ENCODE assay signal across 19 mouse cellular contexts in the genomic region with DNA sequence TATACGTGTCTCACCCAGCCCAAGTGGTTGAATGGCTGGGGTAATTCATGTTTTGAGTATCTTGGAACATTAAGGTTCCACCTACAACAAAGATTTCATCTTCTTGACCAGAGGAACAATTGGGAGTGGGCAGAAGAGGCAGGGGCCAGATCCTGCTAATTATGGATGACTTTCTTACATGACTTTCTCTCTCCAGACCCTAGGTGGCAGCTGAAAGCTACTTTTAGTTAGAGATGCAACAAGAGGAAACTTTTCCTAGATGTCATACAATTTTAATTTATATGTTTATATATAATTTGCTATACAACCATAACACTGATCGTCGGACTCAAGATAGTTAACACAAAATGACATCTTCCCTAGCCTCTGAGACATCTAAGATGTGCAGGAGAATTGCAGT. TPM values are rescaled to one million over a fixed set of nuclear protein-coding genes. Genes with fewer than 3 reads are reported as not detected.
DNase-seq lines count a peak whose midpoint lies in the region; ATAC-seq and TF ChIP-seq lines count a peak whose summit lies in the region.
"Had no signal": no experiment of that assay in that cellular context is flagged by ENCODE, and none has a peak within 500 bp of the region (broad histone marks: within the 10 kb centered on the region; RNA-seq: fewer than 3 reads in every experiment).

No protein-coding gene starts in this region.

- DNase-seq in heart, postnatal 0 days (ENCODE audit: low spot score) = no peak
- DNase-seq in heart, postnatal 36 days = no peak
- DNase-seq in lung, embryonic 14.5 days = no peak
- DNase-seq in lung, postnatal 25 days (ENCODE audit: low spot score) = no peak
- no peak for DNase-seq in CH12.LX (ENCODE audit: extremely low read depth)
- DNase-seq in naive thymus-derived CD4-positive, alpha-beta T cell, adult 2 months (ENCODE audit: low read depth) = peak; percentile 21
- no peak for DNase-seq in ovary, postnatal 10 days (ENCODE audit: low spot score)
- DNase-seq: cerebellum, adult 2 months; gastrocnemius, postnatal 10 days; heart, adult 11 months; kidney, adult 9 months; kidney, postnatal 4 days; lung, postnatal 10 days; thymus, postnatal 4 days had no signal

- dilution Hi-C loops in CH12.LX (cut with MboI; ENCODE audit: extremely low pct_ligation_motif_present, extremely low pct_unique_long_range_greater_than_20kb, low sequenced_read_pairs) = no loop called here

- ATAC-seq in heart, postnatal 0 days (ENCODE audit: insufficient read depth, low read depth) = no peak
- ATAC-seq in lung, embryonic 14.5 days (ENCODE audit: insufficient read depth) = no peak

- H3K4me1 ChIP-seq in heart, postnatal 0 days (ENCODE audit: control insufficient read depth, insufficient read depth) = no peaks in the 10 kb centered on the region
- H3K4me1 ChIP-seq in lung, embryonic 14.5 days (ENCODE audit: insufficient read depth) = no peaks in the 10 kb centered on the region
- H3K4me1 ChIP-seq in CH12.LX (ENCODE audit: control insufficient read depth in 1 of 2, insufficient read depth in 2 of 2) = no peaks in the 10 kb centered on the region
- H3K4me1 ChIP-seq: limb, embryonic 13.5 days had no signal

- H3K27me3 ChIP-seq in heart, postnatal 0 days (ENCODE audit: control insufficient read depth, insufficient read depth, low read length) = no peaks in the 10 kb centered on the region
- H3K27me3 ChIP-seq in lung, embryonic 14.5 days (ENCODE audit: insufficient read depth, low read length) = 0 out of 2 replicates have a peak, but pooled peaks cover 3% of the 10 kb centered on the region
- H3K27me3 ChIP-seq in CH12.LX (replicated peaks) = peaks cover 2% of the 10 kb centered on the region

- peak; percentile 52 for TF ChIP-seq RAD21 in CH12.LX (IDR thresholded peaks at IDR 0.05; ENCODE audit: low read depth, low read length)

- no peaks in the 10 kb centered on the region for H3K36me3 ChIP-seq in heart, postnatal 0 days (replicated peaks; ENCODE audit: control insufficient read depth, insufficient read depth, low read length)
- no peaks in the 10 kb centered on the region for H3K36me3 ChIP-seq in lung, embryonic 14.5 days (ENCODE audit: insufficient read depth)
- no peaks in the 10 kb centered on the region for H3K36me3 ChIP-seq in CH12.LX (replicated peaks in 1 of 2; ENCODE audit: control insufficient read depth in 1 of 2, insufficient read depth in 1 of 2, low read length in 1 of 2)
- H3K36me3 ChIP-seq: embryonic facial prominence, embryonic 10.5 days; limb, embryonic 13.5 days had no signal

- peak; percentile 23; the same call in 1 of the 2 replicates for TF ChIP-seq CTCF in heart, postnatal 0 days (IDR thresholded peaks at IDR 0.05; ENCODE audit: low read depth)
- 0 out of 2 replicates have a peak, but pooled peaks have one; percentile 9 for TF ChIP-seq CTCF in lung, embryonic 14.5 days (IDR thresholded peaks at IDR 0.05; ENCODE audit: low read depth)
- TF ChIP-seq CTCF in CH12.LX (conservative IDR thresholded peaks at IDR 0.05 in 1 of 2, IDR thresholded peaks at IDR 0.05 in 1 of 2; ENCODE audit: low read depth in 2 of 2, low read length in 2 of 2) = peak in 1 of 2 experiments; percentile 52; a peak in 2 of 4 replicates

- H3K4me2 ChIP-seq in heart, postnatal 0 days (ENCODE audit: low read depth, low read length) = no peak overlapping the region
- H3K4me2 ChIP-seq in lung, embryonic 14.5 days = no peak overlapping the region
- H3K4me2 ChIP-seq in CH12.LX (ENCODE audit: insufficient read depth, low read depth, poor library complexity, severe bottlenecking) = no peak overlapping the region
- H3K4me2 ChIP-seq: limb, embryonic 13.5 days had no signal

- no peak for TF ChIP-seq POLR2A in CH12.LX (IDR thresholded peaks at IDR 0.05; ENCODE audit: low read depth, low read length)

- H3K9me3 ChIP-seq in heart, postnatal 0 days (replicated peaks; ENCODE audit: control insufficient read depth, low read length) = no peaks in the 10 kb centered on the region
- H3K9me3 ChIP-seq in lung, embryonic 14.5 days (ENCODE audit: low read depth, low read length) = no peaks in the 10 kb centered on the region
- H3K9me3 ChIP-seq in CH12.LX (replicated peaks; ENCODE audit: low read length) = peaks cover 3% of the 10 kb centered on the region
- H3K9me3 ChIP-seq: embryonic facial prominence, embryonic 10.5 days; limb, embryonic 13.5 days had no signal

- TF ChIP-seq EP300 in heart, postnatal 0 days (IDR thresholded peaks at IDR 0.05; ENCODE audit: low read depth) = no peak
- TF ChIP-seq EP300 in CH12.LX (IDR thresholded peaks at IDR 0.05; ENCODE audit: low read length) = no peak

- no peak overlapping the region for H3K27ac ChIP-seq in heart, postnatal 0 days (ENCODE audit: low read depth)
- no peak overlapping the region for H3K27ac ChIP-seq in lung, embryonic 14.5 days (ENCODE audit: low read depth)
- H3K27ac ChIP-seq in CH12.LX (ENCODE audit: insufficient read depth, low read depth) = no peak overlapping the region
- H3K27ac ChIP-seq: embryonic facial prominence, embryonic 10.5 days; limb, embryonic 13.5 days; liver, embryonic 14.5 days had no signal

- H3K4me3 ChIP-seq in heart, postnatal 0 days (ENCODE audit: low read depth, low read length) = no peak overlapping the region
- no peak overlapping the region for H3K4me3 ChIP-seq in lung, embryonic 14.5 days (ENCODE audit: low read depth, low read length)
- H3K4me3 ChIP-seq in CH12.LX (replicated peaks in 1 of 3; ENCODE audit: low read depth in 2 of 3, low read length in 2 of 3, poor library complexity in 1 of 3) = no peak overlapping the region
- H3K4me3 ChIP-seq: embryonic facial prominence, embryonic 10.5 days; limb, embryonic 13.5 days; megakaryocyte, embryonic 14.5 days had no signal

- in situ Hi-C loops in CH12.LX (cut with MboI; ENCODE audit: low pct_ligation_motif_present, low pct_unique_long_range_greater_than_20kb, low sequenced_read_pairs) = no loop called here

- no peaks in the 10 kb centered on the region for H3K79me2 ChIP-seq in CH12.LX (replicated peaks; ENCODE audit: control insufficient read depth, extremely low read depth, insufficient read depth, poor library complexity, severe bottlenecking)

- WGBS in heart, postnatal 0 days = 77% methylated on average over 3 of the region's 3 CpGs
- 67% methylated on average over 3 of the region's 3 CpGs for WGBS in lung, embryonic 14.5 days

- no peak overlapping the region for H3K9ac ChIP-seq in heart, postnatal 0 days (replicated peaks; ENCODE audit: low read depth, low read length)
- no peak overlapping the region for H3K9ac ChIP-seq in lung, embryonic 14.5 days
- H3K9ac ChIP-seq in CH12.LX (ENCODE audit: insufficient read depth, low read depth) = no peak overlapping the region
- H3K9ac ChIP-seq: limb, embryonic 13.5 days; liver, embryonic 14.5 days had no signal

- intact Hi-C loops in heart, postnatal 36 days (cut with DNase I) = no loop called here

TF ChIP-seq in CH12.LX, 34 proteins besides CTCF, POLR2A, EP300 and RAD21 (continues in another document):
- TF ChIP-seq MAZ (IDR thresholded peaks at IDR 0.05; ENCODE audit: low read depth, low read length) = no peak
- TF ChIP-seq RCOR1 (conservative IDR thresholded peaks at IDR 0.05; ENCODE audit: low read depth, low read length) = no peak
- no peak for TF ChIP-seq SIN3A (IDR thresholded peaks at IDR 0.05; ENCODE audit: low read length)
- TF ChIP-seq CHD1 (IDR thresholded peaks at IDR 0.05; ENCODE audit: low read depth, low read length) = no peak
- no peak for TF ChIP-seq BHLHE40 (IDR thresholded peaks at IDR 0.05; ENCODE audit: low read depth, low read length)

RNA-seq across cellular contexts. Expression of a gene that starts 11.7 kb away (rescaled TPM):
- 30.0 and 78.1 TPM in 2 replicates for total RNA-seq in heart, postnatal 0 days (2014; rRNA removed; ENCODE audit: low replicate concordance)
- polyA plus RNA-seq in heart, postnatal 0 days (2015; fragmentation: Nextera tagmentation; extraction: Ambion mirVana) = 52.4 and 55.3 TPM in 2 replicates
- 10 to 100 TPM; 25.1 to 26.9 TPM for total RNA-seq in heart, postnatal 36 days (2021)
- 57.6 and 68.0 TPM in 2 replicates for polyA plus RNA-seq in lung, embryonic 14.5 days (2014; fragmentation: Nextera tagmentation; extraction: Ambion mirVana)
- 48.2 and 57.0 TPM in 2 replicates for total RNA-seq in CH12.LX (2012; rRNA removed)
- 54.0 and 56.5 TPM in 2 replicates for total RNA-seq in CH12.LX (2014; rRNA removed)
- polyA plus RNA-seq in CH12.LX (2012; ENCODE audit: insufficient read length, low read depth) = 47.6 and 56.2 TPM in 2 replicates

RNA-seq across cellular contexts. Expression of a gene that starts 11.8 kb away (rescaled TPM):
- 41.6 and 50.4 TPM in 2 replicates for total RNA-seq in heart, postnatal 0 days (2014; rRNA removed; ENCODE audit: low replicate concordance)
- not detected in 2 replicates for polyA plus RNA-seq in heart, postnatal 0 days (2015; fragmentation: Nextera tagmentation; extraction: Ambion mirVana)
- total RNA-seq in heart, postnatal 36 days (2021) = 1 to 10 TPM; 1.9 to 2.3 TPM
- not detected in 2 replicates for polyA plus RNA-seq in lung, embryonic 14.5 days (2014; fragmentation: Nextera tagmentation; extraction: Ambion mirVana)
- 27.8 and 31.4 TPM in 2 replicates for total RNA-seq in CH12.LX (2012; rRNA removed)
- total RNA-seq in CH12.LX (2014; rRNA removed) = 1.1 and 2.1 TPM in 2 replicates
- polyA plus RNA-seq in CH12.LX (2012; ENCODE audit: insufficient read length, low read depth) = not detected in 2 replicates
- polyA plus RNA-seq: limb, embryonic 13.5 days; neural tube, embryonic 11.5 days had no signal

RNA-seq across cellular contexts. Expression of a gene that starts 12.9 kb away (rescaled TPM):
- 861 and 913 TPM in 2 replicates for total RNA-seq in heart, postnatal 0 days (2014; rRNA removed; ENCODE audit: low replicate concordance)
- polyA plus RNA-seq in heart, postnatal 0 days (2015; fragmentation: Nextera tagmentation; extraction: Ambion mirVana) = 2.5 and 3.4 TPM in 2 replicates
- 10 to 100 TPM; 32.1 to 35.4 TPM for total RNA-seq in heart, postnatal 36 days (2021)
- polyA plus RNA-seq in lung, embryonic 14.5 days (2014; fragmentation: Nextera tagmentation; extraction: Ambion mirVana) = 10.8 and 11.9 TPM in 2 replicates
- total RNA-seq in CH12.LX (2012; rRNA removed) (1,185 and 1,357 TPM in 2 replicates), CH12.LX (2014; rRNA removed) (28.1 and 53.9 TPM in 2 replicates)
- 1.5 TPM in 1 of 2 replicates, not detected in the other for polyA plus RNA-seq in CH12.LX (2012; ENCODE audit: insufficient read length, low read depth)

RNA-seq across cellular contexts. Expression of a gene that starts 13.1 kb away (rescaled TPM):
- 13.2 and 22.1 TPM in 2 replicates for total RNA-seq in heart, postnatal 0 days (2014; rRNA removed; ENCODE audit: low replicate concordance)
- polyA plus RNA-seq in heart, postnatal 0 days (2015; fragmentation: Nextera tagmentation; extraction: Ambion mirVana) = 6.4 and 7.6 TPM in 2 replicates
- 10 to 100 TPM in 1 of 2 experiments, 1 to 10 TPM in 1; 8.3 to 10.5 TPM for total RNA-seq in heart, postnatal 36 days (2021)
- polyA plus RNA-seq in lung, embryonic 14.5 days (2014; fragmentation: Nextera tagmentation; extraction: Ambion mirVana) = 5.9 and 6.4 TPM in 2 replicates
- 3.8 and 3.9 TPM in 2 replicates for total RNA-seq in CH12.LX (2012; rRNA removed)
- 2.9 and 4.0 TPM in 2 replicates for total RNA-seq in CH12.LX (2014; rRNA removed)
- polyA plus RNA-seq in CH12.LX (2012; ENCODE audit: insufficient read length, low read depth) = 2.3 and 2.5 TPM in 2 replicates

RNA-seq across cellular contexts. Expression of a gene that starts 26.9 kb away (rescaled TPM):
- total RNA-seq in heart, postnatal 0 days (2014; rRNA removed; ENCODE audit: low replicate concordance) = 9.8 and 15.4 TPM in 2 replicates
- 10.8 and 11.2 TPM in 2 replicates for polyA plus RNA-seq in heart, postnatal 0 days (2015; fragmentation: Nextera tagmentation; extraction: Ambion mirVana)
- total RNA-seq in heart, postnatal 36 days (2021) = 1 to 10 TPM; 3.4 to 9.9 TPM
- 3.6 and 5.8 TPM in 2 replicates for polyA plus RNA-seq in lung, embryonic 14.5 days (2014; fragmentation: Nextera tagmentation; extraction: Ambion mirVana)
- total RNA-seq in CH12.LX (2012; rRNA removed) (2.6 and 4.0 TPM in 2 replicates), CH12.LX (2014; rRNA removed) (0.97 and 1.1 TPM in 2 replicates)
- polyA plus RNA-seq in CH12.LX (2012; ENCODE audit: insufficient read length, low read depth) = 6.5 and 6.7 TPM in 2 replicates
